Mouse (Mus musculus) left cerebral cortex, postnatal 36 days (tissue): ENCODE data around the gene Olfr1423. TPM values are rescaled to one million over a fixed set of nuclear protein-coding genes. Genes with fewer than 3 reads are reported as not detected.
"Not testable (repeated sequence)": the region's sequence is repeated elsewhere in the genome, so short reads cannot be mapped to it uniquely, and the experiment has no call there.

Experiments used
- DNase-seq, 2 experiments: peaks; one replicate each; pipeline ENCODE4 v3.0.0; 2021 to 2022; ENCODE audit warnings: low spot score in 2 of 2, mixed read lengths in 1 of 2
- intact Hi-C: fragments of 180-260 bp; cut with DNase I; formaldehyde crosslinking; loops from one replicate; pipeline ENCODE4 v1.15.1; 2025
- total RNA-seq, 2 experiments: library from RNA; stranded (reverse); gene quantifications; 2 replicates each; pipeline ENCODE4 v1.2.3; 2021

The Olfr1423 gene
- total RNA-seq, 2 experiments from 2014 or later = not detected

DNA sequence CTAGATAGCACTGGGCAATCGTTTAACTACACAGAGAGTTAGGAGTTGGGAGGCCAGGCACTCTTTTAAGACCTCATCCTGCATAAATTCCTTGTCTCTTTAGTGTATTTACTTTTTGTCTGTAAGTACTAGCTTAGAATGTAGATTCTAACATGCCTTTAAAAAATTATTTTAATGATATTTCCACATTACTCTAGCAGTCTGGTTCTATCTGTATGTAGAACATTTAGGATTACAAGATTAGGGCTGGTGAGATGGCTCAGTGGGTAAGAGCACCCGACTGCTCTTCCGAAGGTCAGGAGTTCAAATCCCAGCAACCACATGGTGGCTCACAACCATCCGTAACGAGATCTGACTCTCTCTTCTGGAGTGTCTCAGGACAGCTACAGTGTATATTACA, 56.5 kb downstream of the Olfr1423 start:
- DNase-seq = not testable (repeated sequence)
- intact Hi-C loops = loop anchor here (5.0 kb wide), 1 partner anchor 42 kb away; no protein-coding TSS in a partner anchor

Other genes with a start within 250 kb of the Olfr1423 start
- 10 to 100 TPM; 22.9 to 30.1 TPM for gene Stx3, start 221.9 kb downstream of the Olfr1423 start, total RNA-seq
- gene Olfr1417, start 202.1 kb downstream of the Olfr1423 start, total RNA-seq = not detected
- not detected for gene Olfr1418, start 180.3 kb downstream of the Olfr1423 start, total RNA-seq
- not detected for gene Olfr1419, start 166.2 kb downstream of the Olfr1423 start, total RNA-seq
- not detected for gene Olfr1420, start 154.8 kb downstream of the Olfr1423 start, total RNA-seq
- 10 to 100 TPM; 18.5 to 19.6 TPM for gene Patl1, start 128.9 kb downstream of the Olfr1423 start, total RNA-seq
- gene Osbp, start 75.4 kb downstream of the Olfr1423 start, total RNA-seq = 10 to 100 TPM; 55.5 to 59.1 TPM
- not detected for gene Olfr1424, start 21.4 kb upstream of the Olfr1423 start, total RNA-seq
- gene Olfr1425, start 36.4 kb upstream of the Olfr1423 start, total RNA-seq = not detected
- gene Olfr1426, start 50.7 kb upstream of the Olfr1423 start, total RNA-seq = not detected
- gene Olfr1427, start 62.0 kb upstream of the Olfr1423 start, total RNA-seq = not detected
- gene Olfr1428, start 74.6 kb upstream of the Olfr1423 start, total RNA-seq = not detected
- gene Olfr76, start 81.9 kb upstream of the Olfr1423 start, total RNA-seq = not detected
- not detected for gene Olfr1555-ps1, start 128.8 kb upstream of the Olfr1423 start, total RNA-seq
- gene Olfr1431, start 159.3 kb upstream of the Olfr1423 start, total RNA-seq = not detected
- not detected for gene Olfr1432, start 191.3 kb upstream of the Olfr1423 start, total RNA-seq
- gene Olfr262, start 200.3 kb upstream of the Olfr1423 start, total RNA-seq = not detected
- gene Olfr235, start 219.7 kb upstream of the Olfr1423 start, total RNA-seq = not detected
- gene Olfr1434, start 238.5 kb upstream of the Olfr1423 start, total RNA-seq = not detected